Mouse (Mus musculus) lung, postnatal 10 days (tissue): ENCODE results near the gene BC005561.
"Not testable (repeated sequence)": the region's sequence is repeated elsewhere in the genome, so short reads cannot be mapped to it uniquely, and the experiment has no call there.

ENCODE experiments used
- DNase-seq: peaks from one replicate; pipeline ENCODE4 v3.0.0; 2021

The BC005561 gene

DNA sequence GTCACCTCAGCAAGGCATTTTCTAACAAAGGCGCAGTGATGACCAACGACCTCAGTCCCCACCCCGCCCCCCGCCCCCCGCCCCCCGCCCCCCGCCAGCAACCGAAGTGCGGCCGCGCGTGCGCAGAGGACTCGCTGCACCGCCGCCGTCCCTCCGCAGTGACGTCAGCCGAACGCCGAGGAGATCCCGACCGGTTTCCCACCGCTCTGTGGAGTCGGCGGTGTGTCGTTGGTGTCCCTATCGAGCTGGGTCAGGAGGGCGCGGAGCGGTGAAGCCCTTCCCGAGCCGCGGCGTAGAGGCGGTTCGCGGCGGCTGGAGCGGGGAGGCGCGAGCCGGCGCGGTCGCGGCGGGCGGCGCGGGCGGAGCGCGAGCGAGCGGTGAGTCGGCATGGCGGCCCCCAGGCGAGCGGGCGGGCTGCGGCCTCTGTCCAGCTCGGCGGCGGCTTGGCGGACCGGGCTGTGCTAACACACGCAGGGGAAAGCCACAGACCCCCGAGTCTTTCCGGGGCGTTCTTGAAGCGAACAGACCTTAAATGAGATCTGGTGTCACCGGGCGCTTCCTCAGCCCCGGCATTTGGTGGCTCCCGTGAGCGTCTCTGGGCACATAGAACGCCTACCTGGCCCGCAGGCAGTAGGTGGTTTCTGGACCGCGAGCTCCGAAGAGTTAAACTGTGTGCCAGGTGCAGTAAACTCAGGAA, at the start of gene BC005561:
Gene BC005561, plus strand, starts transcription at position 158 of the 697 bp plus-strand sequence.
- DNase-seq = peak; percentile 90

DNA sequence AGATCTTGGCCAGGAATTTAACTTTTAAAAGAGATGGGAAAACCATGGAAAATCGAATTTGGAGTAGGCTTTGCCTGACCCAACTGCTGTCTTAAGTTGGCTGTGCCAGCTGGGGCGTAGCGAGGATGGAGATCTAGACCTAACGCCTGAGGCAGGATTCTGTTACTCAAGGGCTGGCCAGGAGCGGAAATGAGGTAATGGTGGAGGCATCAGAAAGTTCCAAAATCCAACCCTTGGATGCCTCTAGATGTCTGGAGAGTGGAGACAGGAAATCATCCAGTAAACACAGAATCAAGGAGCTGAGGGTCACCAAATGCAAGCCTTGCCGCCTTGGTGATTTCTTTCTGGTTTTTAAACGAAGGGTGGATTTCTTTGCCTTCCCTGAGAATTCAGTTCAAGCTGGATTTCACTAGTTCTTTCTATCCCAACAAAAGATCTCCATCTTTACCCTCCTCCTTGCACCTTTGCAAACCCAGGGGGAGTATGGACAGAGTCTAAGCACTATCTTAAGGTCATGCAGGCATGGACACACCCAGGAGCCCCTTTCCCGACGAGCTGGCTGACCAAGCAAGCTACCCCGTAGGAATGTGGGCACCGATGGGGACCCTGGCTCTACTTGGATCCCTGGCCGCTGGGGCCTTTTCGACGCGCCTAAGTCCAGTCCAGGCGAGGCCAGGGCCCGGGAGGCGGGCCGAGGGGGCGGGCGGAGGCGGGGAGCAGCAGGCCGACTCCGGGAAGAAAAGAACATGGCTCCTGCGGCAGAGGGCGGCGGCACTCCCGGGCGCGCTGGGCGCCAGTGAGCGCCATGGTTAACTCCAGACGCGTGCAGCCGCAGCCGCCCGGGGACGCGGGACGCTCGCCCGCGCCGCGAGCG, 49.1 kb upstream of the BC005561 start, which contains the start of gene Pkd2:
Gene Pkd2, plus strand, starts transcription at position 619 of the 874 bp plus-strand sequence.
- peak; percentile 91 for DNase-seq

DNA sequence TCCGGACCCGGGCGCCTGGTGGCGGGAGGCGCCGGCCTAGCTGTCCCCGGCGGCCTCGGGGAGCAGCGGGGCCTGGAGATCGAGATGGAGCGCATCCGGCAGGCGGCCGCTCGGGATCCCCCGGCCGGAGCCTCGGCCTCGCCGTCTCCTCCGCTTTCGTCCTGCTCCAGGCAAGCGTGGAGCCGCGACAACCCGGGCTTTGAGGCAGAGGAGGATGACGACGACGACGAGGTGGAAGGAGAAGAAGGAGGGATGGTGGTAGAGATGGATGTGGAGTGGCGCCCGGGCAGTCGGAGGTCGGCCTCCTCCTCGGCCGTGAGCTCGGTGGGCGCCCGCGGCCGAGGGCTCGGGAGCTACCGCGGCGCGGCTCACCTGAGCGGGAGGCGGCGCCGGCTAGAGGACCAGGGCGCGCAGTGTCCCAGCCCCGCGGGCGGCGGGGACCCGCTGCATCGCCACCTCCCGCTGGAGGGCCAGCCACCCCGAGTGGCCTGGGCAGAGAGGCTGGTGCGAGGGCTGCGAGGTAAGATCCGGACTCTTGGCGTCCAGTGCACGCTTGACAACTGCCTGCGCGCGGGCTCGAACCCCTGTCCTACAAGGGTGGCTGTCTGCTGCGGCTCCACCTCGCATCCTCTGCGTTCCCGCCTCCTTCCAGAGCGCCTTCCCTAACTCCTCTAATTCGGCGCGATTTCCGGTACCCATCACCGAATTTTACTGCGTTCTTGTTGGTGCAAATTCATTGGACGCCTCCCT, 48.3 kb upstream of the BC005561 start:
- peak; percentile 71 for DNase-seq

GRCm38 (mm10) chr5:104460456-104460838, 47.7 kb upstream of the BC005561 start:
- DNase-seq = no peak

DNA sequence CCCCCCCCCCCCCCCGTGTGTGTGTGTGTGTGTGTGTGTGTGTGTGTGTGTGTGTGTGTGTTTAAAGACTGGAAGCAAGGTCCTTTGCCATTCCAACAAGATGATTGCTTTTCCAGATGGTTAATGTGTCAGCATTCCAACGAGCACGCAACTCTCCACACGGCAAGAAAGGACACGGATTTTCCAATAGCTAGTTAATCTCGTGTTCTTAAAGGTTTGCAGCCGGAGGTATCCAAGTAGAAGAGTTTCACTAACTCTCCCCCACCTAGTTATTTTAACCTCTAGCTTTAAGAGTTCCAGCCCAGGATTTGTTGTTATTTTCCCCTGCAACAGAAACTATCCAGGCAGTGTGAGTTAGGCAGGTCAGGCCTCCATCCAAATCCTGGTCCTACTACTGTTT, 47.3 kb upstream of the BC005561 start:
- peak; percentile 30 for DNase-seq

- DNase-seq = peak; percentile 20
Observed at GRCm38 (mm10) chr5:104465279-104465678, 42.9 kb upstream of the BC005561 start.

GRCm38 (mm10) chr5:104465731-104466130, 42.4 kb upstream of the BC005561 start:
- DNase-seq = peak; percentile 74

GRCm38 (mm10) chr5:104466816-104467215, 41.3 kb upstream of the BC005561 start:
- no peak for DNase-seq

- DNase-seq = no peak
Observed at GRCm38 (mm10) chr5:104468586-104468985, 39.6 kb upstream of the BC005561 start.

DNA sequence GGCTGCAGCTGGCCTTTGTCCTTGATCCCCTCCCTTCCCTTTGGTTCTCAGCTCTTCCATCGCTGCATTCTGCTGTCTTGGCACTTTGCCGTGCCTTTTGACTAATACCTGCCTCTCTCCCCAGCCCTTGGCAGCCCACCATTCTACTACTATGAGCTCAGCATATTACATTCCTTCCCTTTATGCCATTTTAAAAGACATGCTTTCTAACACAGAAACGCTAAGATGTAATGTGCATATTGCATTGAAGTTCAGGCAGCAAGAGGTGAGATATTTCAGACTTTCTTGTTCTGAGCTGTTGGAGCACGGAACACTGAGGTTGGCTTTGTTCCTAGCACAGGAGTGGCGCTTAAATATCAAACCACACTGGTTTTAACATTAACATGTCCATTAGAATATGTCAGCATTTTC, 37.2 kb upstream of the BC005561 start:
- DNase-seq = no peak

- DNase-seq = peak; percentile 30
Observed at GRCm38 (mm10) chr5:104472371-104472770, 35.8 kb upstream of the BC005561 start.

DNA sequence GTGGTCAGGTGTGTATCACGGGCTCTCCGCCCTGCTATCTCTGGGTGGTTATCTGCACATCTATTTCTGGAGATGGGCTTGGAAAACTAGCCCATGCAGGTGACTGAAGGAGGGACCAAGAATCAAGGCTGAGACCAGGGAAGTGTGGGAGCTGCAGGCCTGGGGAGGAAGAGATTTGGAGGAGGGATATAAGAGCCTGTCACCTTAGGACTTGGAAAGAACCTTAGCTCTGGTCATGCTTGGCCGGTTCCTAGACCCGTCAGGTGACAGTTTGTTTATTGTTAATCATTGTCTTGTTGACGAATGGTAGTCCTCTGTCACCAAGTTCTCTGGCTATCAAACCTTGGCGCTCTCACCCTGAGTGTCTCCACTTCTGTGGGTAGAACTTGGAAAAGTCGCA, 27.8 kb upstream of the BC005561 start:
- DNase-seq = no peak

- DNase-seq = no peak
Observed at GRCm38 (mm10) chr5:104482856-104483255, 25.3 kb upstream of the BC005561 start.

- DNase-seq = no peak
Observed at GRCm38 (mm10) chr5:104491561-104491960, 16.6 kb upstream of the BC005561 start.

- DNase-seq = no peak
Observed at GRCm38 (mm10) chr5:104504883-104505282, 3.3 kb upstream of the BC005561 start.

- DNase-seq = no peak
Observed at GRCm38 (mm10) chr5:104507829-104508194, 340 bp upstream of the BC005561 start.

DNA sequence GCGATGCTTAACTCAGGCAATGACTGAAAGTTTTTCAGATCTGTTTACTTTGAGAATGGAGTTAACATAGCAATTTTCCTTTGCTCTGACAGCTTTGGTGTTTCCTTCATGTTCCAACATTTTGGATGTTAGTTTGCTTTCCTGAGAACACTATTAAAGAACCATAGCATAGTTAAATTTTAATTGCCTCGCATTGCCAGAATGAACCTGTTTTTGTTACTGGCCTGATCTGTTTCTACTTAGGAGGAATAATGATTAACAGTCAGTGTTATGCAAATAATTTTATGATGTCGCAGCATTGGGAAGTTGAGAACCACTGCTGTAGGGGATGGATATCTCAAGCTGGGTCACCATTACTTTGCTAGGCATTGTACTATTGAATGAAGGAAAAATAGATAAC, 3.1 kb downstream of the BC005561 start:
- no peak for DNase-seq

GRCm38 (mm10) chr5:104538612-104539011, 30.5 kb downstream of the BC005561 start:
- DNase-seq = no peak

DNA sequence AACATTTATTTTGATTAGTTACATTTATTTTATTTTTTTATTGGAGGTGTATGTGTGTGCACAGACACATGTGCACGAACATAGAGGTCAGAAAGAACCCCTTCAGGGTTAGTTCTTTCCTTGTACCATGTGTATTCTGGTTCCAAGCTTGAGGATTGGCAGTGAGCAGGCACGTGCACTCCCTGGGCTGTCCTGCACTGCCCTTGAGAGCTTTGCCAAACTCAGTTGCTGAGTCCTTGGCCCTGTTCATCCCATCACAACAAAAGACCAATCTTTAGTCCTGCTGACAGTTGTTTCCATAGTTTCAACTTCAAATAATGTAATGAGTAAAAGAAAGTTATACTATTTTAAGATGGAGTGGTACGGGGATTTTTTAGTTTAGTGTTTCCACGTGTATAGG, 31.2 kb downstream of the BC005561 start:
- DNase-seq = no peak

GRCm38 (mm10) chr5:104568079-104568478, 59.9 kb downstream of the BC005561 start:
- DNase-seq = not testable (repeated sequence)

GRCm38 (mm10) chr5:104570766-104571165, 62.6 kb downstream of the BC005561 start:
- peak; percentile 35 for DNase-seq

GRCm38 (mm10) chr5:104571282-104571921, 63.2 kb downstream of the BC005561 start:
- DNase-seq = peak; percentile 95
